Mouse (Mus musculus) heart, postnatal 0 days (tissue): ENCODE results near the gene Cnep1r1. TPM values are rescaled to one million over a fixed set of nuclear protein-coding genes. Genes with fewer than 3 reads are reported as not detected.

Experiments
- ATAC-seq: fragments of 200-750 bp; cut with Nextera tagmentation; 2 replicates; pipeline ENCODE4 v1.8.0; 2017; ENCODE audit warnings: low read depth, moderate number of reproducible peaks, moderate library complexity; ENCODE audit not compliant: insufficient read depth
- DNase-seq: peaks from one replicate; pipeline ENCODE4 v3.0.0-alpha.2; 2016; ENCODE audit warnings: low spot score
- H3K27ac ChIP-seq: fragments of 300-500 bp; sonication (generic); 2 replicates; pipeline ENCODE4 v1.5.1; 2014; ENCODE audit warnings: low read depth, mild to moderate bottlenecking
- H3K27me3 ChIP-seq: fragments of 300-500 bp; sonication (generic); 2 replicates; pipeline ENCODE4 v1.6.1; 2014; ENCODE audit warnings: low read length, mixed read lengths; ENCODE audit not compliant: control insufficient read depth, insufficient read depth
- H3K36me3 ChIP-seq: fragments of 300-500 bp; sonication (generic); replicated peaks from 2 replicates; pipeline ENCODE4 v1.6.1; 2014; ENCODE audit warnings: low read length, mixed read lengths; ENCODE audit not compliant: control insufficient read depth, insufficient read depth
- H3K4me1 ChIP-seq: fragments of 300-500 bp; sonication (generic); 2 replicates; pipeline ENCODE4 v1.6.1; 2014; ENCODE audit warnings: antibody characterized with exemption; ENCODE audit not compliant: control insufficient read depth, insufficient read depth
- H3K4me2 ChIP-seq: fragments of 300-500 bp; sonication (generic); 2 replicates; pipeline ENCODE4 v1.6.1; 2014; ENCODE audit warnings: low read depth, mild to moderate bottlenecking, low read length, moderate library complexity
- H3K4me3 ChIP-seq: fragments of 300-500 bp; sonication (generic); 2 replicates; pipeline ENCODE4 v1.5.1; 2014; ENCODE audit warnings: low read depth, low read length
- H3K9ac ChIP-seq: fragments of 300-500 bp; sonication (generic); replicated peaks from 2 replicates; pipeline ENCODE4 v1.6.1; 2014; ENCODE audit warnings: low read depth, low read length, mixed read lengths
- H3K9me3 ChIP-seq: fragments of 300-500 bp; sonication (generic); replicated peaks from 2 replicates; pipeline ENCODE4 v1.6.1; 2016; ENCODE audit warnings: low read length; ENCODE audit not compliant: control insufficient read depth
- CTCF ChIP-seq: IDR thresholded peaks from 2 replicates; pipeline ENCODE4 v1.5.1; 2016; ENCODE audit warnings: antibody characterized with exemption, control low read depth, low read depth
- EP300 ChIP-seq: IDR thresholded peaks from 2 replicates; pipeline ENCODE4 v1.6.1; 2016; ENCODE audit warnings: antibody characterized with exemption, low read depth
- WGBS: fragments of 180-500 bp; shearing (Covaris S2); extraction: QIAGEN DNeasy Blood & Tissue Kit; methylation state at CpG from one replicate; pipeline ENCODE4 v1.1.7; 2014; 5-methylcytosine and 5-hydroxymethylcytosine counted together
- microRNA-seq: library from miRNA; unstranded; fragments of <30 nt; microRNA quantifications from one replicate; pipeline ENCODE4, GENCODE M21; 2016
- polyA plus RNA-seq: library from polyadenylated mRNA; unstranded; fragments of >200 nt; fragmentation: Nextera tagmentation; extraction: Ambion mirVana; gene quantifications from 2 replicates; pipeline ENCODE4 v1.2.1, GENCODE M21; 2015
- total RNA-seq: library from RNA; depleted of rRNA; stranded (reverse); fragments of >200 nt; gene quantifications from 2 replicates; pipeline ENCODE4 v1.2.3, GENCODE M21; 2014; ENCODE audit warnings: low replicate concordance; rRNA removed

The Cnep1r1 gene
- total and polyA plus RNA-seq, 2 experiments from 2014 or later, result 12.8 to 32.9 TPM

DNA sequence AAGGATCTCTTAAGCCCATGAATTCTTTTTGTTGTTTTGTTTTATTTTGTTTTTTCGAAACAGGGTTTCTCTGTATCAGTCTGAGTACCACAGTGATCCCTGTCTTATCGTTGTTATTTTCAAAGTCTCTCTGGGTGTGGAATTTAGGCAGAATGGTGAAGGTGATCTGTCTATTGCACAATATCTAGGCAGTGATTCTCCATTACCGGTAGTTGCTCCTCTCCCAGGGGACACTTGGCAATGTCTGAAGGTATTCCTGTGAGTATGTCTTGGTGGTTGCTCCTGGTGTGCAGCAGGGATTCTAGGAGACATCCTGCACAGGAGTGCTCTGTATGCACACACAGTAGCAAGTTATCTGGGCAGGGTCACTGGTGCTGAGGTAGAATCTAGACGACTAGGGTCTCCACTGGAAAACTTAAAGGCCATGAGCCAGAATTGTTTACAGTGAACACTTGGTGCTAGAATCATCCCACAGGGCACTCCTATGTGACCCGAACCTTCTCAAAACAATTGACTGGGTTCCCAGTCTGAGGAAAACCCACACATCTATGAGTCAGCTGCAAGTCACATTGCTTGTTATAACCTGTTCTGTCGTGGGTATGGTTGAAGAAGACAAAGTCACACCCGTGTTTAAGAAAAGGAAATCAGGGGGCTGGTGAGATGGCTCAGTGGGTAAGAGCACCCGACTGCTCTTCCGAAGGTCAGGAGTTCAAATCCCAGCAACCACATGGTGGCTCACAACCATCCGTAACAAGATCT is 41.8 kb downstream of the Cnep1r1 start:
- DNase-seq, result no peak
- WGBS, result 87% methylated on average over 9 of the region's 10 CpGs
- no peak overlapping the region for H3K9ac ChIP-seq
- TF ChIP-seq EP300 (no peak), CTCF (no peak)
- H3K4me3 ChIP-seq, result no peak overlapping the region
- H3K4me2 ChIP-seq, result no peak overlapping the region
- H3K36me3 ChIP-seq, result peaks cover 82% of the 10 kb centered on the region
- no peak for ATAC-seq
- no peaks in the 10 kb centered on the region for H3K4me1 ChIP-seq
- no peaks in the 10 kb centered on the region for H3K9me3 ChIP-seq
- no peaks in the 10 kb centered on the region for H3K27me3 ChIP-seq
- no peak overlapping the region for H3K27ac ChIP-seq

DNA sequence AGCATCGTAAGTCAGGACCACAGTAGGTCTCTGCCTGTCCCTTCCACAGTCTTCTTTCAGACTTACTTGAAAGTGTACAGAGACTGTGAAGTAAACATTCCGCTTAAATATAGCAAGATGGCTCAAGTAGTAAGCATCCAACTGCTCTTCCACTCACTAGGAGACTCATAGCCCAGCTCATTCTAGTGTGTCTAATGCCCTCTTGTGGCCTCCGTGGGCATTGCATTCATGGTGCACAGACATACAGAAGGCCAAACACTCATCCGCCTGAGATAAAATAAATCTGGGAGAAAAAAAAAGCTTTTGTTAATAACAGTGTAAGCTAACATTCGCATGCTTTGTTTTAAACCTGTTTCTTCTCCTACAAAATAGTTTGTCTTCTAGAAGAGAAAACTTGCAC is 42.9 kb downstream of the Cnep1r1 start:
- TF ChIP-seq CTCF (peak; percentile 68), EP300 (no peak)
- peak; percentile 40 for DNase-seq
- H3K36me3 ChIP-seq, result peaks cover 86% of the 10 kb centered on the region
- H3K4me2 ChIP-seq, result no peak overlapping the region
- no peaks in the 10 kb centered on the region for H3K27me3 ChIP-seq
- WGBS, result 75% methylated on average over 5 of the region's 5 CpGs
- H3K27ac ChIP-seq, result no peak overlapping the region
- H3K4me1 ChIP-seq, result no peaks in the 10 kb centered on the region
- H3K4me3 ChIP-seq, result no peak overlapping the region
- no peaks in the 10 kb centered on the region for H3K9me3 ChIP-seq
- ATAC-seq, result no peak
- H3K9ac ChIP-seq, result no peak overlapping the region

GRCm38 (mm10) chr8:88175264-88175663 is 56.7 kb downstream of the Cnep1r1 start:
- TF ChIP-seq CTCF, result no peak
- no peak for TF ChIP-seq EP300
- ATAC-seq (no peak), DNase-seq (no peak)
- Histone ChIP-seq H3K27me3 (no peaks in the 10 kb centered on the region), H3K9me3 (no peaks in the 10 kb centered on the region), H3K4me1 (no peaks in the 10 kb centered on the region), H3K36me3 (peaks cover 24% of the 10 kb centered on the region), H3K4me3 (no peak overlapping the region), H3K9ac (no peak overlapping the region), H3K27ac (no peak overlapping the region), H3K4me2 (no peak overlapping the region)
- 88% methylated on average over 7 of the region's 7 CpGs for WGBS

GRCm38 (mm10) chr8:88177291-88177690 is 58.7 kb downstream of the Cnep1r1 start:
- no peak overlapping the region for H3K9ac ChIP-seq
- no peak overlapping the region for H3K4me2 ChIP-seq
- peaks cover 6% of the 10 kb centered on the region; the same call in 1 of the 2 replicates for H3K36me3 ChIP-seq
- no peaks in the 10 kb centered on the region for H3K9me3 ChIP-seq
- ATAC-seq (no peak), DNase-seq (no peak)
- H3K27me3 ChIP-seq, result no peaks in the 10 kb centered on the region
- TF ChIP-seq CTCF (no peak), EP300 (no peak)
- H3K4me3 ChIP-seq, result no peak overlapping the region
- no peaks in the 10 kb centered on the region for H3K4me1 ChIP-seq
- H3K27ac ChIP-seq, result no peak overlapping the region
- WGBS, result 85% methylated on average over 8 of the region's 8 CpGs

- Histone ChIP-seq H3K4me3 (no peak overlapping the region), H3K27me3 (no peaks in the 10 kb centered on the region), H3K4me1 (no peaks in the 10 kb centered on the region), H3K27ac (no peak overlapping the region), H3K4me2 (no peak overlapping the region), H3K36me3 (no peaks in the 10 kb centered on the region), H3K9me3 (no peaks in the 10 kb centered on the region), H3K9ac (no peak overlapping the region)
- ATAC-seq, result no peak
- DNase-seq, result no peak
- TF ChIP-seq CTCF (no peak), EP300 (no peak)
- WGBS, result 78% methylated on average over 2 of the region's 2 CpGs
These were observed 64.6 kb downstream of the Cnep1r1 start for GRCm38 (mm10) chr8:88183121-88183520.

Small RNAs within 50 kb of the gene (microRNA-seq; reads per million reads assigned to microRNA genes)
- gene Mir7071, result 1.1 reads per million

Other genes starting within 250 kb of the Cnep1r1 start
- 5.0 and 7.9 TPM in 2 replicates for gene Zfp423, start 159.2 kb upstream of the Cnep1r1 start, total RNA-seq
- 1.9 TPM in 2 replicates for gene Zfp423, start 159.2 kb upstream of the Cnep1r1 start, polyA plus RNA-seq
- gene Heatr3, start 19.1 kb downstream of the Cnep1r1 start, total RNA-seq, result 16.0 and 22.6 TPM in 2 replicates
- 17.7 and 20.6 TPM in 2 replicates for gene Heatr3, start 19.1 kb downstream of the Cnep1r1 start, polyA plus RNA-seq
- 7.7 and 12.4 TPM in 2 replicates for gene Tent4b, start 80.4 kb downstream of the Cnep1r1 start, total RNA-seq
- 3.1 and 3.8 TPM in 2 replicates for gene Tent4b, start 80.4 kb downstream of the Cnep1r1 start, polyA plus RNA-seq
- gene Adcy7, start 153.6 kb downstream of the Cnep1r1 start, total RNA-seq, result 3.5 and 7.3 TPM in 2 replicates
- 1.2 and 1.9 TPM in 2 replicates for gene Adcy7, start 153.6 kb downstream of the Cnep1r1 start, polyA plus RNA-seq
- gene Brd7, start 243.4 kb downstream of the Cnep1r1 start, total RNA-seq, result 23.8 and 27.0 TPM in 2 replicates
- gene Brd7, start 243.4 kb downstream of the Cnep1r1 start, polyA plus RNA-seq, result 70.2 and 75.4 TPM in 2 replicates